Mouse (Mus musculus) right cerebral cortex, adult 2 months (tissue): ENCODE measurements around the gene Pacrg.

Experiments
- DNase-seq, 2 experiments: peaks; one replicate each; pipeline ENCODE4 v3.0.0; 2021 to 2022; ENCODE audit warnings: low spot score in 2 of 2

Pacrg gene

DNA sequence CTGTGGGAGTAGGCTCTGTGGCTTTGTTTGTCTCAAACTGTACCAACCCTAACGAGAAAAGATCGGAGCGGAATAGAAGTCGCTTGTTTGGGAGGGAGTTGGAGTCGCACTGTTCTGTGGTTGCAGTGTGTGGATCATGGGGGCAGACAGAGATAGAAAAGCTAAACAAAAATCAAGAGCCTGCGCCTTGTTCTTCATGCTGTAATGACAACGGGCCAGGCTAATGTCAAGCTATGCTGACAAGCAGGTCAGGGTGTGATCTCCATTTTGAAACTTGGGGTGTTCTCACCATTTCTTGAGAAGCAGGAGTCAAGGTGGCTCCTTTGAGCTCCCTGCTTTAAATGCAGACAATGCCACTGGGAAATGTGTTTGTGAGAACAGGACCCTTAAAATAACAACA, 433.8 kb downstream of the Pacrg start:
- DNase-seq = no peak

- no peak for DNase-seq
These were observed 434.2 kb downstream of the Pacrg start for GRCm38 (mm10) chr17:10405906-10406305.

- no peak for DNase-seq
These were observed 436.9 kb downstream of the Pacrg start for GRCm38 (mm10) chr17:10403186-10403585.

- DNase-seq = no peak
These were observed 438.0 kb downstream of the Pacrg start for GRCm38 (mm10) chr17:10402064-10402640.

- no peak for DNase-seq
These were observed 438.6 kb downstream of the Pacrg start for GRCm38 (mm10) chr17:10401529-10401928.

GRCm38 (mm10) chr17:10399706-10400105, 440.4 kb downstream of the Pacrg start:
- DNase-seq = no peak

- DNase-seq = no peak
These were observed 441.2 kb downstream of the Pacrg start for GRCm38 (mm10) chr17:10398871-10399270.

DNA sequence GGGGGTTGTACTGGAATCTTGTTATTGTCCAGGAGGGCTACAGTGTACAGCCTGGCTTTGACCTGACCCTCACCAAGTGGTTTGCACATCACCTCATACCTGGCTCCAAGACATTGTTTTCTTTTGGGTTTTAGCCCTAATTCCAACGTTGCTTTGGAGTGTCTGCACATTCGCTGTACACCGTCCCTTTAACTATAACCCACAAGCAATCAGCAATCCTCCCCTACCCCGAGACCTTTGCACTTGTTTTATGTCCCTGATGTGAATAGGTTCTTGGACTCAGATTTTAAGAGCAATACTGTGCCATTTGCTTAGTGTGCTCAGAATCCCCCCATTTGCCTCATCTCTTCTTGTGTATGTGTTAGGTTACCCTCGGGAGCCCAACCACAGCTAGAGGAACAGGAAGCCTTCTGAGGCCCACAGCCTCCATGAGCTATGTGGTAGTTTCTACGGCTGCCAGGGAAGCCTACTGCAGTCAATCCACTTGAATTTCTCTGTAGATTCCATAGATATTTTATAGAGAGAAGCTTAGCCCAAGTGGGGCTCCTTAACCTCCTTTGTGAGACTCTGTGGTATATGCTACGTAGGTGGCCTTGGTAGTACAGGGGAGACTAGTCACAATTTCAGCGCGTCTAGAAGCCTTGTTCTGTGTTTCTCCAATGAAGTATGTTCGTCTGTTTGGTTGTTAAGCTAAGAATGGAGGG, 442.0 kb downstream of the Pacrg start:
- no peak for DNase-seq

DNA sequence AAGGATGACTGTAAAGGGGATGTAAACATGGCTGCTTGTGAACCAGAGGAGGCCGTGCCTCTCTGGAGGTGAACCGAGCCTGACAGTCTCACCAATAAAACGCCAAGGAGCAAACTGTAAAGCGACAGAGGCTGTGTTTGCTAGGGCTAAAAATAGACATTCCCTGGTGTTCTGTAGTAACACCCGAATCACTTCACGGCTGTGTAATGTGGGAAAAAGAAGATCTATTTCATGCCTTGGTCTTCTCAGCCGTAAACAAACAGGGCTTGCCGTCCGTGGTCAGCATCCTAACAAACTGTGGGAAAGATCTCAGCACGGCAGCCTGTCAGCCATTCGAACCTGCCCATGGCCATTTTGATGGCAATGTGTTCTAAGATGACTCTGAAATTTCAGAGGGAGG, 442.8 kb downstream of the Pacrg start:
- no peak for DNase-seq

DNA sequence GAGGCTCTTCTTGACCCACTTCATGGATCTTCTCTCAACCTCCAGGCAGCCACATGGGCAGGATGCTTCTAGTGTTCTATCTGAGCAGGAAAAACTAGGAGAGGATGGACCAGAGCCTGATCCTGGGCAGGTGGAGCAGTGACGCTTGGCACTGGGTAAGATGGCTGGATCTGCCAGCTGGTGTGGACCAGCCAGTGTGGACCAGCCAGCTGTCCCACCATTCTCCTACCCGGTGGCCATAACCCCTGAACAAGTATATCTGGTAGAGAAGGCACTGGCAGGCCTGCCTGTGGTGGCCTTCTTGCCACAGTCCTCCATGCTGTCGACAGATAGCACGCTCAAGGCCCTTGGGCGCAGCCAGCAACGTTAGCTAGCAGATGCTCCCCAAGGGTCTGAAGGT, 443.2 kb downstream of the Pacrg start:
- DNase-seq = no peak

- peak in 1 of 2 experiments; percentile 59 for DNase-seq
These were observed 445.3 kb downstream of the Pacrg start for GRCm38 (mm10) chr17:10394855-10395254.

GRCm38 (mm10) chr17:10393766-10394165, 446.3 kb downstream of the Pacrg start:
- DNase-seq = no peak

DNA sequence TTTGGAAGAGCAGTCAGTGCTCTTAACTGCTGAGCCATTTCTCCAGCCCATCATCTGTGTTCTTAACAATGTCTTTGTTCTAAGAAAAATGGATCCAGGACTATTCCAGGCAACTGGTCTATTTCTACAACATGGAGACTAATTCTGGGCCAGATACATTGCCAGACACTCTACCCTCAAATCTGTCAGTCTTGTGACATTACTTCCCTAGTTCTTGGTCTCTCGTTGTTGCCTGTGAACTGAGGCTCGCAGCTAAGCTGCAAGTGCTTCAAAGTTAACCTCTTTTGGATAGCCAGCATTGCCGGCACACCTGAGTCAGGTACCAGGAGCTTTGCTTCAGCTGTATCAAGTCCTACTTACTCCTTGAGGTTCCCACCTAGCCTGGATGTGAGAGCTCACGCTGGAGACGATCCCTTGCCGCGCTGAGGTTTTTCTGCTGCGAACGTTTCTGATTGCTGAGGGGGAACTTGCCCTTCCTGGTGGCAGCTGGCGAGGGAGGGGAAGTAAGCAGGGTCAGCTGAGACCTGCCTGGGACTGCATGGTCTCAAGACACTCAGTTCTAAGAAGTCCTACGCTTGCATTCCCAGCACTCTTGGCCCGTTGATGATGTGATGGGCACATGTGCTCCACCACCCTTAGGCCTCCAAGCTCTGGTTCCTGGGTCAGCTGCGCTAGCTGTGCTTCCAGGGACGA, 447.6 kb downstream of the Pacrg start:
- no peak for DNase-seq

- DNase-seq = peak; percentile 30 to 36
These were observed 449.6 kb downstream of the Pacrg start for GRCm38 (mm10) chr17:10390232-10391172.

- DNase-seq = no peak
These were observed 450.4 kb downstream of the Pacrg start for GRCm38 (mm10) chr17:10389740-10390139.

DNA sequence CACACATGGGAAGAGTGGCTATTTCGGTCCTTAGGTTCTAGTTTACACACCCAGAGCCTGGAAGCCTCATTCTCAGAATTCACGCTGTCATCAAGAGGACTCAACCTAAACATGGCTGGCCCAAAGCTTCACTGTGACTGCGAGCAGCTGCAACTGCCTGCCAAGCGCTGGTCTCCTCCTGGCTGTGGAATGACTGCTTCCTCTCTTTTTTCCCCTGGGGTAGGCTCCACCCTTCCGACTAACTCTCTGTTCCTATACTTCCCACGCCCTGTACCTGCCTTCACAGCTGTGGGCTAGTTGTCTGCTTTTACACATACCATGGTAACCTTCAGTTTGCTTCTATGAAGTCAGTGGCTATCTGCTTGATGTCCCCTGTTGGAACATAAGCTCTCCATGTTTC, 453.6 kb downstream of the Pacrg start:
- DNase-seq = no peak

DNA sequence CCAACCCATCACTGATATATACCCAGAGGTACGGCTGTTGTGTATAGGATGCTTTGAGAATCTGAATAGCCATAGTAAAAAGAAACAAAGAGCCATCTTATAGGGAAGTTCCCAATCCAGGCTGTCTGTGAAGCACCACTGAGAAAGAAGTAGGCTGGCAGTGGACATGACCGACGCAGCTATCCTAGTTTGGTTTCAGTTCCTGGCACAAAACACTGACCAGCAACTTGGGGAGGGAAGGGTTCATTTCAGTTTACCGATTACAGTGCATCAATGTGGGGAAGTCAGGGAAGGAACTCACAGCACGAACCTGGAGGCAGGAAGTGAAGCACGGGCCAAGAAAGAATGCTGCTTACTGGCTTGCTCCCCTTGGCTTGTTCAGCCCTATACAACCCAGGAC, 456.7 kb downstream of the Pacrg start:
- no peak for DNase-seq

GRCm38 (mm10) chr17:10378467-10379175, 461.5 kb downstream of the Pacrg start:
- DNase-seq = no peak

GRCm38 (mm10) chr17:10377606-10378005, 462.5 kb downstream of the Pacrg start:
- no peak for DNase-seq

- no peak for DNase-seq
These were observed 465.8 kb downstream of the Pacrg start for GRCm38 (mm10) chr17:10374316-10374715.

DNA sequence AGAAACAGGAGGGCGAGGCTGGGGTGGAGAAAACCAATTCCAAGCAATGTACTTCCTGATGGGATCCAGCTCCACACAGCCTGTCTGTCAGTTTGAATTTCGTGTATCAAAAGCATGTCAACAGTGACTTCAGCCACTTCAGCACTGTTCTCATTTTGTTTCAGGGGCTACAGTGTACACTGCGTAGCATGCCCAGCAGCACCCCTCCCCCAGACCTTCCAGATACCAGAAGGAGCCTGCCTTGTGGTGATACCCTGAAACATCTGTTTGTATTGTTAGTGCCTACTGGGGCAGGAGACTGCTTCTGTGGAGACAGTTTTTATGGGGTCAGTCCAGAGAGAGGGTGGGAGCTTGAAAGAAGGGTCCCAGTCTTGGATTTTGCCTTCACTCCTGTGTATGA, 466.4 kb downstream of the Pacrg start:
- no peak for DNase-seq
